Mouse (Mus musculus) CH12.LX (cell line): ENCODE data around the gene Slc35f2.

ENCODE experiments used
- CTCF ChIP-seq, 2 experiments: IDR thresholded peaks in 1 of 2; conservative IDR thresholded peaks in 1 of 2; 2 replicates each; pipeline ENCODE4 v1.5.1; 2011 to 2012; ENCODE audit warnings: low read depth in 2 of 2, low read length in 2 of 2, improper control_type of control experiment in 1 of 2, inconsistent platforms in 1 of 2, mild to moderate bottlenecking in 1 of 2, moderate library complexity in 1 of 2
- ELF1 ChIP-seq: IDR thresholded peaks from 2 replicates; pipeline ENCODE4 v1.6.1; 2014; ENCODE audit warnings: low read depth, mild to moderate bottlenecking, inconsistent platforms, low read length, improper control_type of control experiment
- IRF4 ChIP-seq: IDR thresholded peaks from 2 replicates; pipeline ENCODE4 v1.6.1; 2014; ENCODE audit warnings: low read depth, mild to moderate bottlenecking, inconsistent platforms, low read length, improper control_type of control experiment
- NRF1 ChIP-seq: IDR thresholded peaks from 2 replicates; pipeline ENCODE4 v1.6.1; 2014; ENCODE audit warnings: low read depth, mild to moderate bottlenecking, inconsistent platforms, low read length, improper control_type of control experiment, moderate library complexity
- POLR2A ChIP-seq: IDR thresholded peaks from 2 replicates; pipeline ENCODE4 v1.6.1; 2011; ENCODE audit warnings: low read depth, mild to moderate bottlenecking, improper control_type of control experiment, low read length
- RAD21 ChIP-seq: IDR thresholded peaks from 2 replicates; pipeline ENCODE4 v1.6.1; 2011; ENCODE audit warnings: low read depth, mild to moderate bottlenecking, low read length, improper control_type of control experiment, moderate library complexity
- TCF12 ChIP-seq: IDR thresholded peaks from 2 replicates; pipeline ENCODE4 v1.6.1; 2014; ENCODE audit warnings: low read depth, mild to moderate bottlenecking, inconsistent platforms, low read length, improper control_type of control experiment
- ZNF384 ChIP-seq: IDR thresholded peaks from 2 replicates; pipeline ENCODE4 v1.6.1; 2012; ENCODE audit warnings: low read depth, low read length, improper control_type of control experiment, inconsistent platforms

DNA sequence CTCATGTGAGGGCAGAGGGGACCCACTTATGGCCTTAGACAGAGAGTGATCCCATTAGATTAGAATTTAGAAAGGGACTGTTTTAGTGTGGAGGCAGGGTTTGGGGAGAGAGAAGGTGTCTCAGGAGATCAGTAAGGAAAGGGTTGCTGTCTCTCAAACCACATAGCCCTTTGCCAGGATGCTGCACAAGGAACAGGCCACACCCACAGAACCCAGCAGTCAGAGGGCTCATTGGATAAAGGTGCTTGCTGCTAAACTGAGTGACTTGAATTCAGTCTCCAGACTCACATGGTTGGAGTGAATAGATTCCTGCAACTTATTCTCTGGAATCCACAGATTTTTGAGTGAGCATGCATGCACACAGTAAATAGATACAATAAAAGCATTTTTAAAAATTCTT is 24.0 kb downstream of the Slc35f2 start:
- no peak for TF ChIP-seq ELF1
- TF ChIP-seq CTCF (conservative IDR thresholded peaks at IDR 0.05 in 1 of 2, IDR thresholded peaks at IDR 0.05 in 1 of 2; ENCODE audit: low read depth in 2 of 2, low read length in 2 of 2): no peak
- no peak for TF ChIP-seq IRF4
- no peak for TF ChIP-seq POLR2A
- TF ChIP-seq NRF1: no peak
- TF ChIP-seq TCF12: no peak
- no peak for TF ChIP-seq RAD21
- no peak for TF ChIP-seq ZNF384
